Mouse (Mus musculus) heart, embryonic 10.5 days (tissue): ENCODE data around the gene Myh14. TPM values are rescaled to one million over a fixed set of nuclear protein-coding genes. Genes with fewer than 3 reads are reported as not detected.

Source experiments
- polyA plus RNA-seq: library from polyadenylated mRNA; unstranded; fragments of >200 nt; fragmentation: Nextera tagmentation; extraction: Ambion mirVana; gene quantifications from 2 replicates; pipeline ENCODE4 v1.2.1, GENCODE M21; 2016

The Myh14 gene
- polyA plus RNA-seq, 1 experiment from 2014 or later = 2.4 TPM

Other genes with a start within 250 kb of the Myh14 start
- 1.2 and 1.7 TPM in 2 replicates for gene Lrrc4b, start 241.8 kb downstream of the Myh14 start, polyA plus RNA-seq
- gene Aspdh, start 205.5 kb downstream of the Myh14 start, polyA plus RNA-seq = 0.83 and 1.8 TPM in 2 replicates
- gene Josd2, start 202.9 kb downstream of the Myh14 start, polyA plus RNA-seq = 158 and 196 TPM in 2 replicates
- gene Emc10, start 174.3 kb downstream of the Myh14 start, polyA plus RNA-seq = 92.2 and 95.7 TPM in 2 replicates
- 9.3 and 11.1 TPM in 2 replicates for gene Fam71e1, start 174.3 kb downstream of the Myh14 start, polyA plus RNA-seq
- gene Mybpc2, start 146.2 kb downstream of the Myh14 start, polyA plus RNA-seq = 0.21 TPM in 2 replicates
- 0.12 and 0.15 TPM in 2 replicates for gene Spib, start 138.8 kb downstream of the Myh14 start, polyA plus RNA-seq
- gene Pold1, start 122.0 kb downstream of the Myh14 start, polyA plus RNA-seq = 96.8 and 101 TPM in 2 replicates
- 59.9 and 65.3 TPM in 2 replicates for gene Nr1h2, start 116.9 kb downstream of the Myh14 start, polyA plus RNA-seq
- 0.64 TPM in 1 of 2 replicates, not detected in the other for gene Napsa, start 98.5 kb downstream of the Myh14 start, polyA plus RNA-seq
- 0.02 and 0.24 TPM in 2 replicates for gene Kcnc3, start 80.2 kb downstream of the Myh14 start, polyA plus RNA-seq
- gene Izumo2, start 37.9 kb upstream of the Myh14 start, polyA plus RNA-seq = not detected in 2 replicates
- gene Vrk3, start 77.6 kb upstream of the Myh14 start, polyA plus RNA-seq = 34.0 and 35.5 TPM in 2 replicates
- 1.8 TPM in 2 replicates for gene Zfp473, start 80.2 kb upstream of the Myh14 start, polyA plus RNA-seq
- gene Nup62, start 145.2 kb upstream of the Myh14 start, polyA plus RNA-seq = 128 and 132 TPM in 2 replicates
- gene Il4i1, start 145.5 kb upstream of the Myh14 start, polyA plus RNA-seq = 0.41 and 1.3 TPM in 2 replicates
- 1.7 and 3.3 TPM in 2 replicates for gene Atf5, start 145.8 kb upstream of the Myh14 start, polyA plus RNA-seq
- 102 and 103 TPM in 2 replicates for gene Akt1s1, start 178.1 kb upstream of the Myh14 start, polyA plus RNA-seq
- 56.9 and 67.3 TPM in 2 replicates for gene Tbc1d17, start 178.2 kb upstream of the Myh14 start, polyA plus RNA-seq
- 28.5 and 29.7 TPM in 2 replicates for gene Pnkp, start 186.3 kb upstream of the Myh14 start, polyA plus RNA-seq
- gene Ptov1, start 198.9 kb upstream of the Myh14 start, polyA plus RNA-seq = 258 and 316 TPM in 2 replicates
- gene Med25, start 221.9 kb upstream of the Myh14 start, polyA plus RNA-seq = 90.5 and 95.6 TPM in 2 replicates
- 14.2 and 14.9 TPM in 2 replicates for gene Fuz, start 225.2 kb upstream of the Myh14 start, polyA plus RNA-seq